Comparison of ENCODE assay signal across 23 mouse cellular contexts in the genomic region with DNA sequence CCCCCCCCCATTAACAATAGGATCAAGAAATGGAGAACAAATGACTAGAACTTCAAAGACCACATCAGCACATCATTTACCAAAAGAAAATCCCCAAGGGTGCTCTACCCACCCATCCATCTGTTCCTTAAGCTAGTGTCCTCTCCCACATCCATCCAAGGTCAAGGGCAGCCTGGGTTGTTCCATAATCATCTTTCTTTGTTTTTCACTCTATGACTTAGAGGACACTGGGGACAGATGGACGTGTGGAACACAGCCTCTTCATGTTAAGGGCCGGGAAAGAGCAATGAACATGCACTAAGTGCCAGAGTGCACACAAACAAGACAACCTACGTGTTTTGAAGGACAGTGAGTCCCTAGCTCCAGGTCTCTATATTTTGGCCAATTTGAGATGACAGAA.
"Had no signal": no experiment of that assay in that cellular context is flagged by ENCODE, and none has a peak within 500 bp of the region (broad histone marks: within the 10 kb centered on the region; RNA-seq: fewer than 3 reads in every experiment).

No protein-coding gene starts in this region.

- H3K9me3 ChIP-seq: heart, embryonic 10.5 days; heart, embryonic 12.5 days; hindbrain, embryonic 13.5 days; hindbrain, embryonic 15.5 days; kidney, embryonic 15.5 days; limb, embryonic 13.5 days; limb, embryonic 15.5 days had no signal

- H3K27ac ChIP-seq: heart, embryonic 10.5 days; hindbrain, embryonic 13.5 days; hindbrain, embryonic 15.5 days; hindbrain, postnatal 0 days; kidney, embryonic 15.5 days; kidney, postnatal 0 days; limb, embryonic 13.5 days; limb, embryonic 15.5 days had no signal

- H3K36me3 ChIP-seq: heart, embryonic 10.5 days; heart, embryonic 12.5 days; hindbrain, embryonic 13.5 days; hindbrain, embryonic 15.5 days; kidney, embryonic 15.5 days; limb, embryonic 13.5 days; limb, embryonic 15.5 days had no signal

- H3K4me2 ChIP-seq: heart, embryonic 12.5 days; hindbrain, embryonic 13.5 days; hindbrain, embryonic 15.5 days; kidney, embryonic 15.5 days; limb, embryonic 13.5 days; limb, embryonic 15.5 days had no signal

- H3K4me3 ChIP-seq: heart, embryonic 10.5 days; heart, embryonic 12.5 days; hindbrain, embryonic 13.5 days; hindbrain, embryonic 15.5 days; kidney, embryonic 15.5 days; limb, embryonic 13.5 days; limb, embryonic 15.5 days had no signal

- DNase-seq: gastrocnemius, postnatal 14 days; gastrocnemius, postnatal 36 days; heart, adult 18-20 months; heart, postnatal 14 days; heart, postnatal 36 days; kidney, adult 11 months; kidney, adult 2 months; kidney, adult 9 months; kidney, postnatal 14 days; kidney, postnatal 36 days; layer of hippocampus, adult 9-11 months; layer of hippocampus, postnatal 36 days; left cerebral cortex, postnatal 4 days had no signal

- H3K4me1 ChIP-seq: hindbrain, embryonic 13.5 days; hindbrain, embryonic 15.5 days; kidney, embryonic 15.5 days had no signal

- ATAC-seq: hindbrain, postnatal 0 days; intestine, embryonic 16.5 days had no signal

- H3K9ac ChIP-seq: heart, embryonic 12.5 days; hindbrain, embryonic 13.5 days; hindbrain, embryonic 15.5 days; kidney, embryonic 15.5 days; limb, embryonic 13.5 days; limb, embryonic 15.5 days had no signal

- H3K27me3 ChIP-seq: heart, embryonic 12.5 days; hindbrain, embryonic 13.5 days; hindbrain, embryonic 15.5 days; kidney, embryonic 15.5 days; limb, embryonic 13.5 days; limb, embryonic 15.5 days had no signal
